Mouse (Mus musculus): ENCODE results near the gene Tmem141.

DNA sequence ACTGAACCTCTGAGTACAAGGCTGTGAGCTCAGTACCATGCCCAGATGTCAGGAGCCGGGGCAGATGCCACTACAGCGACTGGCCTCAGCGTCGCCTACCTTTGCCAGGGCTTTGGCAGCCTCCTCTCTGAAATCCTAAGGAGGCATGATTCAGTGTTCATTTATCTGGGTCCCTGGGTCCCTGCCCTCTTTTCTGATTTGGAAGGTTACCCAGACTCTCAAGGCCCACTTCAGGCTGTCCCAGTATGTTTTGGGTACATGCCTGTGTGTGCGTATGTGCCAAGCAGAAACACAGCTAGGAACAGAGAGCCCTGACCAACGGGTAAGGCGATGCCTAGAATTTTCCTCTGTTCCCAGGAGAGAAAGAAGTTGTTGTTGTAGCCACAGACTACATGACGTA is 38.5 kb upstream of the Tmem141 start:
- TF ChIP-seq CTCF (IDR thresholded peaks at IDR 0.05; ENCODE audit: control insufficient read depth, insufficient read depth, low read length) (no peak), POLR2A (IDR thresholded peaks at IDR 0.05; ENCODE audit: borderline replicate concordance, control insufficient read depth, low read depth, low read length) (no peak)

Data from bone marrow, adult 2 months (tissue).